Mouse (Mus musculus): Measurements from ENCODE around the gene Unc93a. TPM values are rescaled to one million over a fixed set of nuclear protein-coding genes. Genes with fewer than 3 reads are reported as not detected.
"Not testable (repeated sequence)": the region's sequence is repeated elsewhere in the genome, so short reads cannot be mapped to it uniquely, and the experiment has no call there.

The Unc93a gene
- not detected for polyA plus RNA-seq (2017; shearing (Covaris generic))

- not testable (repeated sequence) for ATAC-seq
Measured at GRCm38 (mm10) chr17:13131710-13132109, at the start of gene Unc93a. TSS of gene Unc93a (minus strand) at chr17:13131810.

- not testable (repeated sequence) for ATAC-seq
Measured at GRCm38 (mm10) chr17:13180491-13180890, 48.9 kb upstream of the Unc93a start.

- ATAC-seq, result not testable (repeated sequence)
Measured at GRCm38 (mm10) chr17:13179021-13179420, 47.4 kb upstream of the Unc93a start.

- not testable (repeated sequence) for ATAC-seq
Measured at GRCm38 (mm10) chr17:13177796-13178195, 46.2 kb upstream of the Unc93a start.

- ATAC-seq, result not testable (repeated sequence)
Measured at GRCm38 (mm10) chr17:13175609-13176008, 44.0 kb upstream of the Unc93a start.

GRCm38 (mm10) chr17:13174029-13174428, 42.4 kb upstream of the Unc93a start:
- peak; percentile 71 for ATAC-seq

GRCm38 (mm10) chr17:13173578-13173977, 42.0 kb upstream of the Unc93a start:
- ATAC-seq, result peak; percentile 72

- not testable (repeated sequence) for ATAC-seq
Measured at GRCm38 (mm10) chr17:13146128-13146527, 14.5 kb upstream of the Unc93a start.

GRCm38 (mm10) chr17:13144580-13145215, 13.1 kb upstream of the Unc93a start:
- peak; percentile 88 for ATAC-seq

GRCm38 (mm10) chr17:13142665-13143064, 11.1 kb upstream of the Unc93a start:
- ATAC-seq, result not testable (repeated sequence)

- ATAC-seq, result not testable (repeated sequence)
Measured at GRCm38 (mm10) chr17:13135356-13135755, 3.7 kb upstream of the Unc93a start.

GRCm38 (mm10) chr17:13132352-13132751, 742 bp upstream of the Unc93a start:
- ATAC-seq, result not testable (repeated sequence)

- ATAC-seq, result not testable (repeated sequence)
Measured at GRCm38 (mm10) chr17:13129737-13130465, 1.7 kb downstream of the Unc93a start.

GRCm38 (mm10) chr17:13129324-13129723, 2.3 kb downstream of the Unc93a start:
- not testable (repeated sequence) for ATAC-seq

- not testable (repeated sequence) for ATAC-seq
Measured at GRCm38 (mm10) chr17:13124241-13124640, 7.4 kb downstream of the Unc93a start.

- not testable (repeated sequence) for ATAC-seq
Measured at GRCm38 (mm10) chr17:13123308-13124038, 8.1 kb downstream of the Unc93a start.

- ATAC-seq, result not testable (repeated sequence)
Measured at GRCm38 (mm10) chr17:13112504-13113291, 18.9 kb downstream of the Unc93a start.

- ATAC-seq, result not testable (repeated sequence)
Measured at GRCm38 (mm10) chr17:13106563-13106962, 25.0 kb downstream of the Unc93a start.

GRCm38 (mm10) chr17:13092960-13093359, 38.6 kb downstream of the Unc93a start:
- not testable (repeated sequence) for ATAC-seq

- not testable (repeated sequence) for ATAC-seq
Measured at GRCm38 (mm10) chr17:13092100-13092764, 39.4 kb downstream of the Unc93a start.

- not testable (repeated sequence) for ATAC-seq
Measured at GRCm38 (mm10) chr17:13091510-13091909, 40.1 kb downstream of the Unc93a start.

- ATAC-seq, result not testable (repeated sequence)
Measured at GRCm38 (mm10) chr17:13069227-13069626, 62.4 kb downstream of the Unc93a start.
